Mouse (Mus musculus): ENCODE data around the gene Vti1a. TPM values are rescaled to one million over a fixed set of nuclear protein-coding genes. Genes with fewer than 3 reads are reported as not detected.

Vti1a gene
- polyA plus RNA-seq, 1 experiment from 2014 or later, result 28.7 TPM

DNA sequence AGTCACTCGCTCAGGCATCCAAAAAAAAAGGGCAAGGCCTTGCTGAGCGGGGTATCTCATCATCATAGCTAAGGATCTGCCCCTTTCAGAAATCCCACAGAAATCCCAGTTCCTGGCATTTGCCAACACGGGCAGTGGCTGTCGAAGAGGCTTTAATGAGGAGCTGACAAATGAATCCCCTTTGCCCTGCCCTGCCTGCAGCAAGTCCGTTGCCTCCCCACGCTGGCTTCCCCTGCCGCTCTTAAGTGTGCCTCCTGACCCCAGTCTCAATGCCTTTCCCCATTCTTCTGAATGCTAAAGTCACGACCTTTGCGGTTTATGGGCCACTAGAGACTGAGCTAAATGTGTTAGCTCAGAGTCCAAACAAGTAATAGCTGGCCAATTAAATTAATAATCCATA lies 352.8 kb downstream of the Vti1a start:
- H3K4me2 ChIP-seq (replicated peaks), result no peak overlapping the region
- peaks cover 6% of the 10 kb centered on the region for H3K27me3 ChIP-seq
- WGBS, result 19% methylated on average over 9 of the region's 9 CpGs
- H3K27ac ChIP-seq, result no peak overlapping the region
- ATAC-seq (ENCODE audit: low FRiP score, low read depth), result no peak
- no peak overlapping the region for H3K4me3 ChIP-seq
- H3K4me1 ChIP-seq, result peaks cover 26% of the 10 kb centered on the region
- H3K36me3 ChIP-seq, result no peaks in the 10 kb centered on the region
- no peak overlapping the region for H3K9ac ChIP-seq
- no peaks in the 10 kb centered on the region for H3K9me3 ChIP-seq

Other genes starting within 250 kb of the Vti1a start
- 13.8 and 15.4 TPM in 2 replicates for gene Gpam, start 189.1 kb upstream of the Vti1a start, polyA plus RNA-seq (2015; fragmentation: Nextera tagmentation; extraction: Ambion mirVana)
- not detected in 2 replicates for gene Tectb, start 135.6 kb upstream of the Vti1a start, polyA plus RNA-seq (2015; fragmentation: Nextera tagmentation; extraction: Ambion mirVana)
- not detected in 2 replicates for gene Gucy2g, start 75.1 kb upstream of the Vti1a start, polyA plus RNA-seq (2015; fragmentation: Nextera tagmentation; extraction: Ambion mirVana)
- 19.3 and 27.9 TPM in 2 replicates for gene Acsl5, start 64.4 kb upstream of the Vti1a start, polyA plus RNA-seq (2015; fragmentation: Nextera tagmentation; extraction: Ambion mirVana)
- gene Zdhhc6, start 263 bp upstream of the Vti1a start, polyA plus RNA-seq (2015; fragmentation: Nextera tagmentation; extraction: Ambion mirVana), result 93.8 and 93.9 TPM in 2 replicates

All from limb, embryonic 13.5 days (tissue).